Mouse (Mus musculus) splenic B cell, adult 2 months (primary cell): ENCODE measurements around the gene Ube2d2b.

Experiments used
- DNase-seq: peaks from one replicate; pipeline ENCODE4 v3.0.0-alpha.2; 2011; ENCODE audit warnings: low read depth, low spot score
- H3K27me3 ChIP-seq: 2 replicates; pipeline ENCODE4 v1.6.1; 2012; ENCODE audit warnings: mild to moderate bottlenecking, low read length, moderate library complexity, mixed read lengths; ENCODE audit not compliant: control insufficient read depth, poor library complexity, insufficient read depth, severe bottlenecking
- H3K36me3 ChIP-seq: 2 replicates; pipeline ENCODE4 v1.6.1; 2012; ENCODE audit warnings: mild to moderate bottlenecking, low read length, moderate library complexity, mixed read lengths; ENCODE audit not compliant: control insufficient read depth, poor library complexity, insufficient read depth, severe bottlenecking

Gene Ube2d2b

DNA sequence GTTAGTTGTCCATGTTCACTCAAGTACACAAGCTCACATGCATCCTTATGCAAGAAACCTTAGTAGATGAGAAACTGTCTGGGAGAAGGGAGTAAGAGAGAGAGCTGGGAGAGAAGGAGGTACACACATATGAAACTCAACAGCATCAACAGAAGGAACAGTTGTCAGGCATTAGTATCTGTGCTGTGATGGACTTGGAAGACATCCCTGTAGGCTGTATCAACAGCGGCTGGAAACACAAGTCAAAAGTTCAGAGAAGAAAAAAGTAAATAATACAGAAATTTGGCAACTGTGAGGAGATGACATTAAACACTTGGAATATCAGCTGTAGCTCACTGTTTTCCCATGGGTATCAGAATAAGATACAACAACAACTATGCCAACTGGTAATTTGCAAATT is 4.4 kb downstream of the Ube2d2b start:
- Histone ChIP-seq H3K36me3 (no peaks in the 10 kb centered on the region), H3K27me3 (no peaks in the 10 kb centered on the region)
- no peak for DNase-seq

DNA sequence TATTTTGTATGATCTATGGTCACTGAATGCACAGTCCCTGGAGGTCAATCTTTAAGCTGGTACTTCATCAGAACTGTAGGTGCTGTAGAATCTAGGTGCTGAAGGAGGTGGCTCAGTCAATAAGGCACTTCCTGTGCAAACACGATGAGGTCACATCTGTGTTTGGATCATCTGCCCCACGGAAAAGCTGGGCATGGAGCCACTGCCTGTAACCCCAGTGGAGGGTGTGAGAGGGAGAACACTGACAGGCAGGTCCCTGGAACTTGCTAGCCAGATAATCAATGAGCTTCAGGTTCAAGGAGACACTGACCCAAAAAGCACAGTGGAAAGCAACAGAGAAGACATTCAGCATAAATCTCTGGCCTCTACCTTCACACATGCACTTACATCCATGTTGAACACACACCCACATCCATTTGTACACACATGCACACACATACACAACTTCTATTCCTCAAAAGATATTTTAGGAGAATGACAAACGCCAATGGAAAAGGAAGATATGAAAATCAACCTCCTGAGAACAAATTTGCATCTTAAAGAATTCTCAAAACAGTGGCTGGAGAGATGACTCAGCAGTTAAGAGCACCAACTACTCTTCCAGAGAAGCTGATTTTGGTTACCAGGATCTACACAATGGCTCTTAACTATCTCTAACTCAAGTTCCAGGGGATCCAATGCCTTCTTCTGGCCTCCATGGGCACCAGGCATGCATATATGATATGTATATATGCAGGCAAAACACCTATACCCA is 9.2 kb downstream of the Ube2d2b start:
- no peak for DNase-seq
- Histone ChIP-seq H3K27me3 (no peaks in the 10 kb centered on the region), H3K36me3 (no peaks in the 10 kb centered on the region)

DNA sequence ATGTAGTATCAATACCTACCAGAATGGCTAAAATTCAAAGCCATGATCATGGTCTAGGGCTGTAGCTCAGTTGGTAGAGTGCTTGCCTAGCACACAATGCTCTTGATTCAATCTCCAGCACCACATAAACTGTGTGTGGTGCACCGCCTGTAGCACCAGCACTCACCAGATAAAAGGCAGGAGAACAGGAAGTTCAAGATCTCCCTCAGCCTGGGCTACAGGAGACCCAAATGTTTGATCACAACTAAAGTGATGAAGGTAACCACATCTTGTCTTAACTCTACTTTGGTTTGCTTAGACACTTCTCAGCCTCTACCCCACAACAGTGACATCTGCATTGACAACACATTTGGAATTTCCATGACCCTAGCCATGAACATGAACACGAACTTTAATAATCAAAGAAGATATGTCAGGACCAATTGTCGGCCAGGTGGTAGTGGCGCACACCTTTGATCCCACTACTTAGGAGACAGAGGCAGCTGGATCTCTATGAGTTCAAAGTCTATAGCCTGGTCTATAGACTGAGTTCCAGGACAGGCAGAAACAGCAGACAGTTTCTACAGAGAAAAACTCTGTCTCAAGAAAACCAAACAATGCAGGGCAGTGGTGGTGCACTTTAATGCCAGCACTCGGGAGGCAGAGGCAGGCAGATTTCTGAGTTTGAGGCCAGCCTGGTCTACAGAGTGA is 10.8 kb downstream of the Ube2d2b start:
- Histone ChIP-seq H3K27me3 (no peaks in the 10 kb centered on the region), H3K36me3 (no peaks in the 10 kb centered on the region)
- no peak for DNase-seq

GRCm38 (mm10) chr5:107847349-107847748 is 17.4 kb downstream of the Ube2d2b start:
- Histone ChIP-seq H3K27me3 (no peaks in the 10 kb centered on the region), H3K36me3 (no peaks in the 10 kb centered on the region)
- no peak for DNase-seq

DNA sequence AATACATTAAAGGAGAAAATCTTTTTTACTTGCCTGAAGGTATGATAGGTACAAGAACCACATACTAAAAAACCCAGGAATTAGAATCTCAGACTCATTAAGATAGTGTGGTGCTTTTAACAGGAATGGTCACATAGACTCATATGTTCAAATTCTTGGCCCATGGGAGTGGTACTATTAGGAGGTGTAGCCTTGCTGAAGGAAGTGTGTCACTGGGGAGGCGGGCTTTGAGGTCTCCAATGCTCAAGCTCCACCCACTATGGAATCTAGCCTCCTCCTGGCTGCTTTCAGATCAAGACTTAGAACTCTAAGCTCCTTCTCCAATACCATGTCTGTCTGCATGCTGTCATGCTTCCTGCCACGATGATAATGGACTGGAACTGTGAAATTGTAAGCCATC is 17.9 kb downstream of the Ube2d2b start:
- no peak for DNase-seq
- H3K27me3 ChIP-seq: no peaks in the 10 kb centered on the region
- H3K36me3 ChIP-seq: no peaks in the 10 kb centered on the region

- Histone ChIP-seq H3K36me3 (no peaks in the 10 kb centered on the region), H3K27me3 (no peaks in the 10 kb centered on the region)
- no peak for DNase-seq
Measured at GRCm38 (mm10) chr5:107848964-107849363, 19.1 kb downstream of the Ube2d2b start.

GRCm38 (mm10) chr5:107853807-107854206 is 23.9 kb downstream of the Ube2d2b start:
- Histone ChIP-seq H3K27me3 (no peaks in the 10 kb centered on the region), H3K36me3 (no peaks in the 10 kb centered on the region)
- DNase-seq: no peak

DNA sequence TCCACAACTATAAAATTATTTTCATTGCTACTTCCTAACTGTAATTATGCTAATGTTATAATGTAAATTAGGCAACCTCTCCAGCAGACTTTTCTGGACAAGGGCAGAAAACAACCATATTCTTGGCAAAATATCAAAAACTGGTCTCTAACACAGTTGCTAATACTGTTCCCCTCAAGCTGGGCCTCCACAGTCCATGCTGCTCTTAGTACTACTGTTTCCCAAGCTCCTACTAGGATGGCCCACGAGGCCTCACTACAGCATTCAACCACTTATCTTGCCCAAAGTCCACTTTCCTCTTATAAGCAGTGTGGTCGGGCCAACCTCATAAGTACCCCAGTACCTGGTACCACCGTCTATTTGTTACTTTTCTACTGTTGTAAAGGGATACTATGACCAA is 24.7 kb downstream of the Ube2d2b start:
- DNase-seq: no peak
- H3K27me3 ChIP-seq: no peaks in the 10 kb centered on the region
- H3K36me3 ChIP-seq: no peaks in the 10 kb centered on the region

GRCm38 (mm10) chr5:107855546-107855945 is 25.6 kb downstream of the Ube2d2b start:
- DNase-seq: no peak
- Histone ChIP-seq H3K36me3 (no peaks in the 10 kb centered on the region), H3K27me3 (no peaks in the 10 kb centered on the region)

DNA sequence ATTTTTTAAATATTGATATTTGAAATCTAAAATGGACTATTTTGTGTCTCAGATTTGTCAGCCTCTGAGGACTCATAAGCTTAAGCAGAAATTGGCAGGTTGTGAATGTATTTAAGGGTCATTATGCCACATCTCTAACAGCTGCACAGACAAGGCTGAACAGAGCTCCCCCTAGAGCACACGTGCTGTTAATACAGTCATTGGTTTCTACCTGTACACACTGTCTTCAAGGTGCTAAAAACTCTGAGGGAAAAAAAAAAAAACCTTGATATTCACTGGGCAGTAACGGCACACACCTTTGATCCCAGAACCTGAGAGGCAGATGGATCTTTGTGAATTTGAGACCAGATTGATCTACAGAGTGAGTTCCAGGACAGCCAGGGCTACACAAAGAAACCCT is 29.1 kb downstream of the Ube2d2b start:
- H3K36me3 ChIP-seq: no peaks in the 10 kb centered on the region

DNA sequence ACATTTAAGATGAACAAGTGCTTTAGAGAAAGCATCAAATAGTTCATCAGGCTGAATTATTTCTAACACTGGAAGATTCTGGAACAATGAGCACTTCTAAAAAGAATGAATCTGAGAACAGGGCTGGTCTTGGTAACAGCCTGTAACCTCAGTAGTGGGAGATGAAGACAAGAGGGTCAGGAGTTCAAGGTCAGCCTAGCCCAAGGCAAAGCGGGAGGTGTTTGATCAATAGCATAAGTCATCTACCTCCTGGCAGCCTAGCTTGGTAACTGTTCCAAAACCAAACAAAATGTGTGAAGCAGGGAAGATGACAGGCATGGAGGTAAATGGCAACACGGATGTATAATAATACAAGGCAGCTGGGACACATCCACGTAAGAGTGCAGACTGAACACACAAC is 34.1 kb downstream of the Ube2d2b start:
- Histone ChIP-seq H3K36me3 (no peaks in the 10 kb centered on the region), H3K27me3 (no peaks in the 10 kb centered on the region)
- no peak for DNase-seq

More for the DNA sequence above, 29.1 kb downstream of the Ube2d2b start:
- peak; percentile 66 for DNase-seq
- no peaks in the 10 kb centered on the region for H3K27me3 ChIP-seq

DNA sequence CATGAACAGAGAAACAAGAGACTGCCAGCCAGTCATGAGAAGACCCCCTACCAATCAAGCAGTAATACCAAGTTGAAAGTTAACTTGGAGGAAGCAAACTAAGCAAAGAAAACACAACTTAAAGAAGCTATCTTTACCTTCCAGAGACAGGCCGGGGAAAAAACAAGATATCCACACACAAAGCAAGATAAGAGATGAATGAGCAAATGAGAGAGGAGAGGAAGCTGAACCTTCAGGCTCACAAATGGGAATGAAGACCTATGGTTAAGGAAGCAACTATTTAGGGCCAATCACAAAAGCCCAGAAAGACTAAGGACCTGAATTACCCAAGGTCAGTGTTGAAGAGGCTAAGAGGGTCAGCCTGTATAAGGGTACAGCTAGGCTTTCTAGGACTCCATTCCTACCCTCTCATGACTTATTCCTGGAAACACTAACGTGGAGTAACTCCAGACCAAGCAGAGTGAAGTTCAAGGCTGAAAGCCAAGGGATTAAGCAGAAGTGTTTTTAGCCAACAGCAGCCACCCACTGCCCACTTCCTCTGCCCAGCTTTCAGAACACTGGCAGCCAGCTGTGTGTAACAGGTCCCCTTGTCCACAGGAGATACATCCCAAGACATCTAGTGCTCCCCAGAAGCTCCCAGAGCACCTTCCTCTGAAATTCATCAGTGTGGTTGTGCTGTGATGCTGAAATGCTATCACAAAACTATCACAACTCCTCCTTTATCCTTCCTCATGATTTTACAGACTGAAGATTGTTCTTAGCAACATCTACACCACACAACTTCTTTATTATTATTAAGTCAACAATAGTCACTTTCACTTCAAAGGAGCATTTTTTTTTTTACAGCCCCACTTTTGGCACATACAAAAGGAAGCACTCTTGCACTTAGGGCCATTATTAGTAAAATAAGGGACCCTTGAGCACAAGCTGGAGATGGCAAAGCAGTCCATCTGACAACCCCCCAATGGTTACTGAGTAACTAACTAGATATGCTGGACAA is 36.5 kb downstream of the Ube2d2b start:
- Histone ChIP-seq H3K27me3 (no peaks in the 10 kb centered on the region), H3K36me3 (no peaks in the 10 kb centered on the region)
- peak; percentile 29 for DNase-seq

DNA sequence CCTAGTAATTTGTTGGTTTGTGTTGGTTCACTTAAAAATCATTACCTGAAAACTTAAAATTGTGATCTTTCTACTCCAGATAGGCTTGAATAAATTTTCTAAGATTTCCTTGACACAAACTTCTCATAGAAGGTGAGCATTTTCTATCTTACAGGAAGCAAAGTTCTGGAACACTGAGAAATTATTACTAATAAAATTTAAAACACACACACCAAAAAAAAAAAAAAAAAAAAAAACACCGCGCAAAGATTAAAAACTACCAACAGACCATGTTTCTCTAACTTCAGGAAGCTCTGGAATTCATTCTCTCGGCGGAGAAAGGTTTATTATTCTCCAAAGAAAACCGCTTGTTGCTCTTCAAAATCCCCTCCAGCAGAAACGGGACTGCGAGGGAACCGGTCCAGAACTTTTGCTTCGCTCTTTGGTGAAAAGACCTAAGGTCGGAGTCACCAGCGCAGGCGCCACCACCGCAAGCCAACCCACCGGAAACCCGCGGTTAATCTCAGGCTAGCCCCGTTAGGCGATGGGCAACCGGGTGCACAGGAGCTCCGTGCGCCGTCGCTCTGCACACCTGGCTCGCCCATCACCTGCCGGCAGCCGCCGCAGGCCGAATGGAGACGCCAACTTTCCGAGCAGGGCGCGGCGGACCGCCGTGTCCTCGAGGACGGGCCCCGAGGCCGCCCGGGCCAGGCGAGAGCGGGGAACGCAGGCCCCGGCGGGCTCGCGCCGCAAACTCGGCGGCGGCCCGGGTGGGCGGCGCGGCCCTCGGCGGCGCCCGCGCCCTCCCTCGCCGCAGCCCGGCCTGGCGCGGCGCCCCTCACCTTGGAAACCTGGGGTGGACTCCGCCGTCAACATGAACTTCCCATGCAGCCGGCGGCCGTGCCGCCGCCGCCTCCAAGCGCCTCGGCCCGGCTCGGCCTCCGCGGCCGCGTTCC is 38.3 kb downstream of the Ube2d2b start:
- Histone ChIP-seq H3K27me3 (no peaks in the 10 kb centered on the region), H3K36me3 (no peaks in the 10 kb centered on the region)
- DNase-seq: peak; percentile 74

DNA sequence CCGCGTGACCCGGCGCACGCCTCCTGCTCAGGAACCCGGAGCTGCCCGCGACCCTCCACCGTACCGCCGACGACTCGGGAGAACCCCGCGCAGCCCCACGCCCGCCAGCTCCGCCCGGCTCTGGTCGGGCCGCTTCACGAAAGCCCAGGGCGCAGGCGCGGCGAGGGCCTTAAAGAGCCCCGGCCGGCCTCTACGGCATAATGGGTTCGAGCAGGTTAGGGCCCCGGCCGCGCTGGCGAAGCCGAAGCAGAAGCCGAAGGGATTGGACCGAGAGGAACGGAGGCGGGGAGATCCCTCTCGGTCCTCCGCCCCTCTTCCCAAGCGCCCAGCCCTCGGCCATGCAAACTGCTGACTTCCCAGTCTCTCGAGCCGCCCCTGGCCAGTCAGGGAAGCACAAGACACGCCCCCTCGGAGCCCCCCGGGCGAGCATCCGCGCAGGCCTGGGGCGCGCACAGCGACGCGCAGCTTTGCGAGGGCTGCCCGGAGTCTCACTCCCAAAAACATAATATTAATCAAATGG is 39.1 kb downstream of the Ube2d2b start:
- no peaks in the 10 kb centered on the region for H3K36me3 ChIP-seq
- H3K27me3 ChIP-seq: no peaks in the 10 kb centered on the region
- DNase-seq: peak; percentile 67
